Mouse (Mus musculus): ENCODE measurements around the gene Crp. TPM values are rescaled to one million over a fixed set of nuclear protein-coding genes. Genes with fewer than 3 reads are reported as not detected.

The Crp gene
- polyA plus RNA-seq, 1 experiment from 2014 or later = not detected

DNA sequence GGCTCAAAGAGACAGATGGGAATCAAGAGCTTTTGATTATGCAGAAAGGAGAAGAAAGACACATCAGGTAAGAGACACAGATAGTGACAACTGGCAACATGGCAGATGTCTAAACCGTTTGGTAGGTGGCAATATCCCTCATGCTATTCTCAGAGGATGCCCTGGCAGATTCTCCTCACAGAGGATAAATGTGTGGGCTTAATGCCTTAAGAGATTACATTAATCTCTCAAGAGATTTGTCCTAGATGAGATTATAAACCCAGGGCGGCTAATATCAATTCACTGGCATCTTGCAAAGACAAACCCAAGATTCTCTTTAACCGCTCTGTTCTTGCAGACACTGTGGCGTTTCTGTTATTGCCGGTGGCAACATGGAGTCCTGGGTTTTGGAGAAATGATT lies 14.3 kb upstream of the Crp start:
- no peak overlapping the region for H3K4me3 ChIP-seq
- no peaks in the 10 kb centered on the region for H3K4me1 ChIP-seq
- H3K4me2 ChIP-seq (replicated peaks) = no peak overlapping the region
- no peak for ATAC-seq (replicated peaks)
- H3K27ac ChIP-seq (replicated peaks) = no peak overlapping the region
- WGBS = 84% methylated on average over 5 of the region's 5 CpGs
- H3K27me3 ChIP-seq = no peaks in the 10 kb centered on the region
- no peaks in the 10 kb centered on the region for H3K9me3 ChIP-seq
- H3K36me3 ChIP-seq = no peaks in the 10 kb centered on the region
- no peak overlapping the region for H3K9ac ChIP-seq (replicated peaks)

- WGBS = 27% methylated on average over 1 of the region's 1 CpGs
- no peak overlapping the region for H3K9ac ChIP-seq (replicated peaks)
These were observed 13.9 kb upstream of the Crp start for GRCm38 (mm10) chr1:172683957-172684356.

GRCm38 (mm10) chr1:172685178-172685577 lies 12.7 kb upstream of the Crp start:
- Histone ChIP-seq H3K9me3 (no peaks in the 10 kb centered on the region), H3K27me3 (no peaks in the 10 kb centered on the region), H3K4me1 (no peaks in the 10 kb centered on the region), H3K4me3 (no peak overlapping the region), H3K27ac (replicated peaks) (no peak overlapping the region), H3K4me2 (replicated peaks) (no peak overlapping the region), H3K36me3 (no peaks in the 10 kb centered on the region), H3K9ac (replicated peaks) (no peak overlapping the region)
- ATAC-seq (replicated peaks) = peak; percentile 64; the same call in 1 of the 2 replicates
- WGBS = 72% methylated on average over 3 of the region's 3 CpGs

More at GRCm38 (mm10) chr1:172683957-172684356, 13.9 kb upstream of the Crp start:
- Histone ChIP-seq H3K27me3 (no peaks in the 10 kb centered on the region), H3K27ac (replicated peaks) (no peak overlapping the region), H3K9me3 (no peaks in the 10 kb centered on the region), H3K4me1 (no peaks in the 10 kb centered on the region), H3K36me3 (no peaks in the 10 kb centered on the region), H3K4me3 (no peak overlapping the region), H3K4me2 (replicated peaks) (no peak overlapping the region)
- no peak for ATAC-seq (replicated peaks)

DNA sequence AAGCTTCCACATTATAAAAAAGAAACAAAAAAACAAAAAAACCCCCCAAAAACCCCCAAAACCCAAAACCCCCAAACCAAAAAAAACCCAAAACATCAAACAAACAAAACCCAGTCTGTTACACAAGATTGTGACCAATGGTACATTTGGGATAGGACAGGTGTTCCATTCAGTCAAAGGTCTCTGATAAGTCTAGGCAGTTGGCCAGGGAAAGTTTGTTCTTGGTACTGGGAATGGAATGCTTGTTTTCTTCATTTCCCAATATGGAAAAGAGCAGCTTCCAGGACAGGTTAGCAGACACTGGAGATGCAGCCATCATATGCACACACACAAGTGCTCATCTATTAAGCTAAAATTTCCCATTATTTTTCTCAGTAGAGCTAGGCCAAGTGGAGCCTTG lies 433 bp upstream of the Crp start:
- no peak overlapping the region for H3K27ac ChIP-seq (replicated peaks)
- H3K4me1 ChIP-seq = no peaks in the 10 kb centered on the region
- no peaks in the 10 kb centered on the region for H3K27me3 ChIP-seq
- no peak overlapping the region for H3K4me3 ChIP-seq
- H3K36me3 ChIP-seq = no peaks in the 10 kb centered on the region
- H3K4me2 ChIP-seq (replicated peaks) = no peak overlapping the region
- no peak for ATAC-seq (replicated peaks)
- no peaks in the 10 kb centered on the region for H3K9me3 ChIP-seq
- no peak overlapping the region for H3K9ac ChIP-seq (replicated peaks)

DNA sequence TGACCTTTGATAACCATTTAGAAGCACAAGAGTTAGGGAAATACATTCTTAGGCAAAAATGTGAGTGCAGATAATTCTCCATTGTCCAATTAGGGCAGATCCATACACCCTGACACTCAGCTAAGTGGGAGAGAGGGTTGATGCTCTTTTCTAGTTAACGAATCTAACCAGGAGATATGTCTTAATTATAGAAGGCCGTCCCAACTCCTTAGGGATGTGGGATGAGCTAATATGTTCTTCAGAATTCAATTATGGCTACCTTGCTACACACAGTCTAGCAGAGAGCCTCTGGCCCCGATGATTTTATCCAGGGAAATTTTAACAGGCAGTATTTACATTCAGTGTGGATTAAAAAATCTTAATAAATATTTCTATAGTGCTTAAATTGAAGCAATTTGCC lies 3.0 kb downstream of the Crp start:
- no peaks in the 10 kb centered on the region for H3K4me1 ChIP-seq
- H3K27ac ChIP-seq (replicated peaks) = no peak overlapping the region
- 73% methylated on average over 3 of the region's 3 CpGs for WGBS
- no peaks in the 10 kb centered on the region for H3K36me3 ChIP-seq
- no peak overlapping the region for H3K4me2 ChIP-seq (replicated peaks)
- H3K4me3 ChIP-seq = no peak overlapping the region
- H3K9ac ChIP-seq (replicated peaks) = no peak overlapping the region
- H3K9me3 ChIP-seq = no peaks in the 10 kb centered on the region
- ATAC-seq (replicated peaks) = no peak
- no peaks in the 10 kb centered on the region for H3K27me3 ChIP-seq

DNA sequence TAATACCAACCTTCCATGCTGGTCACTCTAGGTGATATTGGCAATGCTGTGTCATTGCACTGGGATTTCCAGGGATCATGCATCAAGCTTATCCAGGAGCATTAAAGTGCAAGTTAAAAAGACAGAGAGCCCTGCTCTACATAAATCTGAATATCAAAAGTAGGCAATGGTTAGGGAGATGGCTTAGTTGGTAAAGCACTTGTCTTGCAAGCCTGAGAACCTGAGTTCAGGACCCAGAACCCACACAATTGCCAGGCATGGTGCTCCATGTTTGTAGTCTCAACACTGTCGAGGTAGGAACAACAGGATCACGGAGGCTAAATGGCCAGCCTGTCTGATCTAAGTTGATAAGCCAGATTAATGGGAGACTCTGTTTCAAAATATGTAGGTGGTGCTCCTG lies 3.5 kb downstream of the Crp start:
- WGBS = 97% methylated on average over 2 of the region's 2 CpGs
- Histone ChIP-seq H3K9me3 (no peaks in the 10 kb centered on the region), H3K36me3 (no peaks in the 10 kb centered on the region), H3K9ac (replicated peaks) (no peak overlapping the region), H3K4me2 (replicated peaks) (no peak overlapping the region), H3K4me1 (no peaks in the 10 kb centered on the region), H3K27ac (replicated peaks) (no peak overlapping the region), H3K4me3 (no peak overlapping the region), H3K27me3 (no peaks in the 10 kb centered on the region)
- ATAC-seq (replicated peaks) = no peak

GRCm38 (mm10) chr1:172701901-172702300 lies 4.0 kb downstream of the Crp start:
- no peaks in the 10 kb centered on the region for H3K4me1 ChIP-seq
- WGBS = 93% methylated on average over 3 of the region's 3 CpGs
- no peaks in the 10 kb centered on the region for H3K36me3 ChIP-seq
- ATAC-seq (replicated peaks) = no peak
- no peak overlapping the region for H3K9ac ChIP-seq (replicated peaks)
- H3K27ac ChIP-seq (replicated peaks) = no peak overlapping the region
- H3K4me3 ChIP-seq = no peak overlapping the region
- no peaks in the 10 kb centered on the region for H3K9me3 ChIP-seq
- no peak overlapping the region for H3K4me2 ChIP-seq (replicated peaks)
- H3K27me3 ChIP-seq = no peaks in the 10 kb centered on the region

GRCm38 (mm10) chr1:172704769-172705168 lies 6.9 kb downstream of the Crp start:
- Histone ChIP-seq H3K9me3 (no peaks in the 10 kb centered on the region), H3K9ac (replicated peaks) (no peak overlapping the region), H3K36me3 (no peaks in the 10 kb centered on the region), H3K27me3 (no peaks in the 10 kb centered on the region), H3K27ac (replicated peaks) (no peak overlapping the region), H3K4me1 (no peaks in the 10 kb centered on the region), H3K4me3 (no peak overlapping the region), H3K4me2 (replicated peaks) (no peak overlapping the region)
- 78% methylated on average over 4 of the region's 4 CpGs for WGBS
- no peak for ATAC-seq (replicated peaks)

GRCm38 (mm10) chr1:172706243-172706642 lies 8.4 kb downstream of the Crp start:
- 89% methylated on average over 4 of the region's 4 CpGs for WGBS
- Histone ChIP-seq H3K4me2 (replicated peaks) (no peak overlapping the region), H3K27ac (replicated peaks) (no peak overlapping the region), H3K9me3 (no peaks in the 10 kb centered on the region), H3K27me3 (no peaks in the 10 kb centered on the region), H3K4me3 (no peak overlapping the region), H3K4me1 (no peaks in the 10 kb centered on the region), H3K9ac (replicated peaks) (no peak overlapping the region), H3K36me3 (no peaks in the 10 kb centered on the region)
- no peak for ATAC-seq (replicated peaks)

- Histone ChIP-seq H3K9me3 (no peaks in the 10 kb centered on the region), H3K36me3 (no peaks in the 10 kb centered on the region), H3K4me2 (replicated peaks) (no peak overlapping the region), H3K4me1 (no peaks in the 10 kb centered on the region), H3K9ac (replicated peaks) (no peak overlapping the region), H3K27ac (replicated peaks) (no peak overlapping the region), H3K27me3 (no peaks in the 10 kb centered on the region), H3K4me3 (no peak overlapping the region)
- 92% methylated on average over 3 of the region's 3 CpGs for WGBS
- no peak for ATAC-seq (replicated peaks)
These were observed 12.0 kb downstream of the Crp start for GRCm38 (mm10) chr1:172709788-172710350.

- WGBS = 88% methylated on average over 2 of the region's 2 CpGs
- H3K9ac ChIP-seq (replicated peaks) = no peak overlapping the region
- H3K4me2 ChIP-seq (replicated peaks) = no peak overlapping the region
- no peaks in the 10 kb centered on the region for H3K9me3 ChIP-seq
- H3K4me3 ChIP-seq = no peak overlapping the region
- no peak for ATAC-seq (replicated peaks)
- H3K4me1 ChIP-seq = no peaks in the 10 kb centered on the region
- H3K27me3 ChIP-seq = no peaks in the 10 kb centered on the region
- H3K27ac ChIP-seq (replicated peaks) = no peak overlapping the region
- no peaks in the 10 kb centered on the region for H3K36me3 ChIP-seq
These were observed 13.5 kb downstream of the Crp start for GRCm38 (mm10) chr1:172711396-172711795.

DNA sequence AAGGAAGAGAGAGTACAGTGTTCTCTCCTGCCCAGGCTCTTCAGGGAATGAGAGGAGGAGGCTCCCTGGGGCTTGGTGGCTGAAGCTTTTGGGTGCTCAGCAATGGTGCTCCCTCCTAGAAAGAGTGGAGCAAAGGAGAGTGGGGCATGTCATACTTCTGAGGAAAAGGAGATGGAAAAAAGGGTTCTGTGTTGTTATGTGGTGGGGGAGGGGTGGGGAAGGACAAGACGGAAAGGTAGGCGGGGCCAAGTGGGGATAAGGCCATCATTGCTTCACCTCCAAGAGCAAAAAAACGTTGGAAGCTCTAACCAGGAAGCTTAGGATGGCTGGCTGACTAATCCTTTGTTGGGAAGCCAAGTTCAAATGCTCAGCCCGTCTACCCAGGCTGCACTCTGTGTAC lies 14.1 kb downstream of the Crp start:
- H3K4me2 ChIP-seq (replicated peaks) = no peak overlapping the region
- no peaks in the 10 kb centered on the region for H3K36me3 ChIP-seq
- no peak overlapping the region for H3K4me3 ChIP-seq
- H3K27me3 ChIP-seq = no peaks in the 10 kb centered on the region
- H3K27ac ChIP-seq (replicated peaks) = no peak overlapping the region
- ATAC-seq (replicated peaks) = no peak
- H3K9ac ChIP-seq (replicated peaks) = no peak overlapping the region
- no peaks in the 10 kb centered on the region for H3K9me3 ChIP-seq
- no peaks in the 10 kb centered on the region for H3K4me1 ChIP-seq
- 71% methylated on average over 4 of the region's 4 CpGs for WGBS

DNA sequence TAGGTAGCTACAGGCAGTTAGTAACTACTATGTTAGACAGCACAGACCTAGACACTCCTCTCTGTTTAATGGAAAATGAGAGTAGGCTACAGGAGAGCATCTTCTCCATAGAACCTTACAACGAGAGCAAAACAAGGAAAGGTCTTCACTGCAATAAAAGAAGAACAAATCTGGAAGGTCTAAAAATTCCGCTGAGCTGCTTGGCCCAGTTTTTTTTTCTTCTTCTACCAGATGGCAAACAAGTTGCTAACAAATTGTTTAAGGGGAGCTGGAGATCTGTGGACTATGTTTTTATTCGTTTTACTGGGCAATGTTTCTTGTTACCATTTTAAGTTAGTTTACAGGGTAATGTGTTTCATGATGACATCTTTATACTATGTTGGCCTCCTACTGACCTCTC lies 53.4 kb downstream of the Crp start:
- no peak overlapping the region for H3K4me2 ChIP-seq (replicated peaks)
- ATAC-seq (replicated peaks) = no peak
- no peaks in the 10 kb centered on the region for H3K9me3 ChIP-seq
- 82% methylated on average over 3 of the region's 3 CpGs for WGBS
- no peaks in the 10 kb centered on the region for H3K4me1 ChIP-seq
- H3K9ac ChIP-seq (replicated peaks) = no peak overlapping the region
- H3K4me3 ChIP-seq = no peak overlapping the region
- H3K36me3 ChIP-seq = no peaks in the 10 kb centered on the region
- H3K27ac ChIP-seq (replicated peaks) = no peak overlapping the region
- H3K27me3 ChIP-seq = no peaks in the 10 kb centered on the region
